Mouse (Mus musculus): ENCODE results near the gene Pth2.

GRCm38 (mm10) chr7:45215673-45216441 is 35.1 kb downstream of the Pth2 start, which contains the start of gene Tead2:
- TF ChIP-seq CTCF (IDR thresholded peaks at IDR 0.05; ENCODE audit: low read depth, low read length) (no peak), POLR2A (IDR thresholded peaks at IDR 0.05; ENCODE audit: extremely low read depth, insufficient read depth, low read length) (no peak)
